Comparison of ENCODE assay signal across 14 mouse cellular contexts in the genomic region with DNA sequence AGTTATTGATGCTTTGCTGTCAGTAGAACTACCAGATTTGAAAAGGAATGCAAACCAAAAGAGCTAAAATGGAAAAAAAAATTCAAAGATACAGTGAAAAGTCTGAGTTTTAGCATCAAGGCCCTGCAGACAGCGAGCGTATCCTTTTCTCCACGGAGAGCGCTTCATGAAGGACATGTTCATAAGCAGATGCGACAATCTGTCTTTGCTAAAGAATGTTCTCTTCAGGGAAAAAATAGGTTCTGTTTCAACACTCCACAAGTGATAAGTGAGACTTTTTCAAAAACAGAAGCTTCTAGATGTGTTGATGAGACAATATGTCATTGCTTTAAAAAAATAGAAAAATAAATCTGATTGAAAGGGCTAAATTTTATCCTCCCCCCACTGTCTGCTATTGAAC.
"Had no signal": no experiment of that assay in that cellular context is flagged by ENCODE, and none has a peak within 500 bp of the region (broad histone marks: within the 10 kb centered on the region; RNA-seq: fewer than 3 reads in every experiment).

No protein-coding gene starts in this region.

- H3K27ac ChIP-seq: intestine, embryonic 15.5 days; kidney, embryonic 15.5 days; liver, embryonic 13.5 days had no signal

- H3K4me3 ChIP-seq: intestine, embryonic 15.5 days; kidney, embryonic 15.5 days; liver, embryonic 13.5 days had no signal

- DNase-seq: kidney, adult 11 months; kidney, adult 8-10 months; kidney, postnatal 10 days; kidney, postnatal 4 days; liver, embryonic 13.5 days; lung, adult 2 months; lung, postnatal 14 days; lung, postnatal 4 days; midbrain, embryonic 14.5 days; thymus, adult 2 months; thymus, postnatal 14 days; thymus, postnatal 4 days had no signal
